Mouse (Mus musculus) inflammation-experienced regulatory T-cells, adult 6 months (primary cell): Measurements from ENCODE around the gene Slc12a9. TPM values are rescaled to one million over a fixed set of nuclear protein-coding genes. Genes with fewer than 3 reads are reported as not detected.
"Not testable (repeated sequence)": the region's sequence is repeated elsewhere in the genome, so short reads cannot be mapped to it uniquely, and the experiment has no call there.

Experiments used
- ATAC-seq: one replicate; pipeline ENCODE4 v1.8.0; 2017
- polyA plus RNA-seq, 3 experiments: library from polyadenylated mRNA; unstranded; fragments of 100-300 nt; shearing (Covaris generic); gene quantifications; one replicate each; pipeline ENCODE4 v1.2.1; 2017

Slc12a9 gene
- polyA plus RNA-seq, 3 experiments from 2014 or later, result 6.0 to 15.2 (median 11.0) TPM

GRCm38 (mm10) chr5:137286655-137287031 lies 46.8 kb downstream of the Slc12a9 start:
- ATAC-seq, result no peak

- no peak for ATAC-seq
Observed at GRCm38 (mm10) chr5:137285986-137286385, 47.4 kb downstream of the Slc12a9 start.

- ATAC-seq, result no peak
Observed at GRCm38 (mm10) chr5:137285045-137285444, 48.4 kb downstream of the Slc12a9 start.

- not testable (repeated sequence) for ATAC-seq
Observed at GRCm38 (mm10) chr5:137284411-137284810, 49.0 kb downstream of the Slc12a9 start.

- ATAC-seq, result no peak
Observed at GRCm38 (mm10) chr5:137277360-137278342, 55.7 kb downstream of the Slc12a9 start.

- peak; percentile 80 for ATAC-seq
Observed at GRCm38 (mm10) chr5:137268131-137268910, 65.1 kb downstream of the Slc12a9 start.

- no peak for ATAC-seq
Observed at GRCm38 (mm10) chr5:137264787-137265186, 68.6 kb downstream of the Slc12a9 start.

Other genes starting within 250 kb of the Slc12a9 start
- gene Trim56, start 217.4 kb downstream of the Slc12a9 start, polyA plus RNA-seq, result 10 to 100 TPM; 12.2 to 16.5 (median 15.0) TPM
- gene Muc3, start 184.3 kb downstream of the Slc12a9 start, polyA plus RNA-seq, result not detected
- 1 to 10 TPM; 2.3 to 4.8 (median 4.2) TPM for gene Muc3a, start 121.2 kb downstream of the Slc12a9 start, polyA plus RNA-seq
- not detected for gene Ache, start 46.1 kb downstream of the Slc12a9 start, polyA plus RNA-seq
- gene Ufsp1, start 39.0 kb downstream of the Slc12a9 start, polyA plus RNA-seq, result 1 to 10 TPM in 2 of 3 experiments, under 1 TPM in 1; 0.32 to 2.0 (median 1.5) TPM
- 10 to 100 TPM; 58.1 to 76.1 (median 61.2) TPM for gene Srrt, start 25.9 kb downstream of the Slc12a9 start, polyA plus RNA-seq
- 1 to 10 TPM; 1.4 to 1.7 (median 1.6) TPM for gene Trip6, start 19.2 kb downstream of the Slc12a9 start, polyA plus RNA-seq
- gene Ephb4, start 16.5 kb upstream of the Slc12a9 start, polyA plus RNA-seq, result not detected
- under 1 TPM; 0.19 to 0.55 (median 0.24) TPM for gene Zan, start 143.5 kb upstream of the Slc12a9 start, polyA plus RNA-seq
- gene Pop7, start 168.9 kb upstream of the Slc12a9 start, polyA plus RNA-seq, result 10 to 100 TPM; 51.1 to 61.5 (median 59.1) TPM
- gene Gigyf1, start 185.0 kb upstream of the Slc12a9 start, polyA plus RNA-seq, result 10 to 100 TPM; 14.0 to 33.6 (median 31.4) TPM
- not detected for gene Epo, start 199.6 kb upstream of the Slc12a9 start, polyA plus RNA-seq
- gene Gnb2, start 199.9 kb upstream of the Slc12a9 start, polyA plus RNA-seq, result 10 to 100 TPM; 63.1 to 85.4 (median 72.9) TPM
- gene Actl6b, start 219.9 kb upstream of the Slc12a9 start, polyA plus RNA-seq, result not detected
- 1 to 10 TPM in 2 of 3 experiments, not detected in 1; 1.3 to 1.9 TPM for gene Tfr2, start 236.2 kb upstream of the Slc12a9 start, polyA plus RNA-seq